Mouse (Mus musculus) liver, embryonic 14.5 days (tissue): Measurements from ENCODE around the gene Psmb7. TPM values are rescaled to one million over a fixed set of nuclear protein-coding genes. Genes with fewer than 3 reads are reported as not detected.

Experiments
- ATAC-seq: fragments of 200-750 bp; cut with Nextera tagmentation; 2 replicates; pipeline ENCODE4 v1.8.0; 2017; ENCODE audit warnings: moderate number of reproducible peaks, mild to moderate bottlenecking, moderate library complexity; ENCODE audit not compliant: insufficient read depth
- DNase-seq, 3 experiments: peaks; one replicate each; pipeline ENCODE4 v3.0.0-alpha.2; 2012 to 2013; ENCODE audit warnings: low read depth in 3 of 3, low spot score in 3 of 3
- H3K27ac ChIP-seq: fragments of 300-500 bp; sonication (generic); 2 replicates; pipeline ENCODE4 v1.5.1; 2014; ENCODE audit warnings: moderate library complexity, mild to moderate bottlenecking, control low read depth, inconsistent platforms
- H3K27me3 ChIP-seq: fragments of 300-500 bp; sonication (generic); 2 replicates; pipeline ENCODE4 v1.6.1; 2014; ENCODE audit warnings: mild to moderate bottlenecking, low read length, moderate library complexity; ENCODE audit not compliant: control insufficient read depth, insufficient read depth
- H3K36me3 ChIP-seq: fragments of 300-500 bp; sonication (generic); replicated peaks from 2 replicates; pipeline ENCODE4 v1.6.1; 2014; ENCODE audit warnings: low read depth; ENCODE audit not compliant: control insufficient read depth, insufficient read depth
- H3K4me1 ChIP-seq, 2 experiments: fragments of 200-500 bp in 1 of 2; fragments of 300-500 bp in 1 of 2; sonication (generic) in 1 of 2; replicated peaks; 2 replicates each; pipeline ENCODE4 v1.6.1; 2012 to 2014; ENCODE audit warnings: antibody characterized with exemption in 1 of 2, inconsistent platforms in 1 of 2, low read length in 1 of 2; ENCODE audit not compliant: control insufficient read depth in 2 of 2, insufficient read depth in 2 of 2
- H3K4me2 ChIP-seq: fragments of 300-500 bp; sonication (generic); 2 replicates; pipeline ENCODE4 v1.6.1; 2014; ENCODE audit warnings: low read depth, mild to moderate bottlenecking, control low read depth, moderate library complexity
- H3K4me3 ChIP-seq, 2 experiments: fragments of 200-500 bp in 1 of 2; fragments of 300-500 bp in 1 of 2; sonication (generic) in 1 of 2; 2 replicates each; pipeline ENCODE4 v1.5.1; 2012 to 2014; ENCODE audit warnings: low read depth in 2 of 2, low read length in 2 of 2, mild to moderate bottlenecking in 2 of 2, control low read depth in 1 of 2, inconsistent platforms in 1 of 2, moderate library complexity in 1 of 2; ENCODE audit not compliant: insufficient read depth in 1 of 2
- H3K9ac ChIP-seq: fragments of 300-500 bp; sonication (generic); replicated peaks from 2 replicates; pipeline ENCODE4 v1.6.1; 2014; ENCODE audit warnings: mild to moderate bottlenecking, control low read depth, moderate library complexity
- H3K9me3 ChIP-seq: fragments of 300-500 bp; sonication (generic); 2 replicates; pipeline ENCODE4 v1.6.1; 2016; ENCODE audit warnings: low read length, mixed read lengths; ENCODE audit not compliant: control insufficient read depth
- CTCF ChIP-seq: IDR thresholded peaks from 2 replicates; pipeline ENCODE4 v1.5.1; 2016; ENCODE audit warnings: antibody characterized with exemption, low read depth, control low read depth
- EP300 ChIP-seq: IDR thresholded peaks from 2 replicates; pipeline ENCODE4 v1.6.1; 2016; ENCODE audit warnings: antibody characterized with exemption, low read depth
- WGBS: fragments of 180-500 bp; shearing (Covaris S2); extraction: QIAGEN DNeasy Blood & Tissue Kit; methylation state at CpG from one replicate; pipeline ENCODE4 v1.1.7; 2014; ENCODE audit not compliant: insufficient replicate concordance; 5-methylcytosine and 5-hydroxymethylcytosine counted together
- polyA plus RNA-seq, 2 experiments: library from polyadenylated mRNA; depleted of rRNA in 1 of 2; stranded (reverse) in 1 of 2; unstranded in 1 of 2; fragments of >200 nt; fragmentation: Nextera tagmentation in 1 of 2; extraction: Ambion mirVana in 1 of 2; gene quantifications; 2 replicates each; pipeline versions ENCODE4 v1.2.1 to v1.2.3; 2012 to 2014

Gene Psmb7
- polyA plus RNA-seq, 2 experiments = 152 to 179 TPM

- H3K27ac ChIP-seq = no peak overlapping the region
- no peaks in the 10 kb centered on the region for H3K9me3 ChIP-seq
- no peak overlapping the region for H3K9ac ChIP-seq
- H3K4me2 ChIP-seq = no peak overlapping the region
- no peaks in the 10 kb centered on the region; the same call in 1 of the 2 replicates for H3K36me3 ChIP-seq
- no peak overlapping the region for H3K4me3 ChIP-seq
- no peaks in the 10 kb centered on the region for H3K4me1 ChIP-seq
- ATAC-seq = no peak
- DNase-seq = no peak
- 71% methylated on average over 2 of the region's 2 CpGs for WGBS
- no peak for TF ChIP-seq CTCF
- no peak for TF ChIP-seq EP300
- no peaks in the 10 kb centered on the region for H3K27me3 ChIP-seq
Measured at GRCm38 (mm10) chr2:38574697-38575096, 69.2 kb downstream of the Psmb7 start.

- WGBS = 77% methylated on average over 23 of the region's 23 CpGs
- Histone ChIP-seq H3K4me3 (no peak overlapping the region), H3K9ac (no peak overlapping the region), H3K27me3 (no peaks in the 10 kb centered on the region), H3K4me2 (no peak overlapping the region), H3K27ac (no peak overlapping the region), H3K4me1 (no peaks in the 10 kb centered on the region), H3K36me3 (no peaks in the 10 kb centered on the region; the same call in 1 of the 2 replicates), H3K9me3 (no peaks in the 10 kb centered on the region)
- DNase-seq = no peak
- no peak for ATAC-seq
- TF ChIP-seq EP300 (no peak), CTCF (no peak)
Measured at GRCm38 (mm10) chr2:38571971-38572601, 71.8 kb downstream of the Psmb7 start.

- Histone ChIP-seq H3K36me3 (no peaks in the 10 kb centered on the region), H3K27me3 (no peaks in the 10 kb centered on the region), H3K9ac (no peak overlapping the region), H3K4me3 (no peak overlapping the region), H3K4me1 (no peaks in the 10 kb centered on the region), H3K27ac (no peak overlapping the region), H3K4me2 (no peak overlapping the region), H3K9me3 (no peaks in the 10 kb centered on the region)
- DNase-seq = no peak
- TF ChIP-seq EP300 = no peak
- TF ChIP-seq CTCF = no peak
- no peak for ATAC-seq
- WGBS = 64% methylated on average over 4 of the region's 4 CpGs
Measured at GRCm38 (mm10) chr2:38562596-38562995, 81.3 kb downstream of the Psmb7 start.

- DNase-seq (no peak), ATAC-seq (no peak)
- no peak overlapping the region for H3K27ac ChIP-seq
- 73% methylated on average over 17 of the region's 17 CpGs for WGBS
- H3K4me2 ChIP-seq = no peak overlapping the region
- no peaks in the 10 kb centered on the region for H3K4me1 ChIP-seq
- H3K9ac ChIP-seq = no peak overlapping the region
- no peak overlapping the region for H3K4me3 ChIP-seq
- H3K36me3 ChIP-seq = no peaks in the 10 kb centered on the region
- H3K9me3 ChIP-seq = no peaks in the 10 kb centered on the region
- no peak for TF ChIP-seq EP300
- no peak for TF ChIP-seq CTCF
- no peaks in the 10 kb centered on the region for H3K27me3 ChIP-seq
Measured at GRCm38 (mm10) chr2:38560296-38561227, 83.3 kb downstream of the Psmb7 start.

GRCm38 (mm10) chr2:38556721-38557120 is 87.2 kb downstream of the Psmb7 start:
- Histone ChIP-seq H3K36me3 (no peaks in the 10 kb centered on the region), H3K9ac (no peak overlapping the region), H3K4me2 (no peak overlapping the region), H3K9me3 (no peaks in the 10 kb centered on the region), H3K4me3 (no peak overlapping the region), H3K27me3 (no peaks in the 10 kb centered on the region), H3K27ac (no peak overlapping the region), H3K4me1 (no peaks in the 10 kb centered on the region)
- WGBS = 52% methylated on average over 3 of the region's 3 CpGs
- no peak for DNase-seq
- no peak for ATAC-seq
- TF ChIP-seq CTCF = no peak
- TF ChIP-seq EP300 = no peak
